Mouse (Mus musculus): Measurements from ENCODE around the gene Gm42688. TPM values are rescaled to one million over a fixed set of nuclear protein-coding genes. Genes with fewer than 3 reads are reported as not detected.

Gm42688 gene
- polyA plus RNA-seq, 1 experiment from 2014 or later, result 2.3 TPM

DNA sequence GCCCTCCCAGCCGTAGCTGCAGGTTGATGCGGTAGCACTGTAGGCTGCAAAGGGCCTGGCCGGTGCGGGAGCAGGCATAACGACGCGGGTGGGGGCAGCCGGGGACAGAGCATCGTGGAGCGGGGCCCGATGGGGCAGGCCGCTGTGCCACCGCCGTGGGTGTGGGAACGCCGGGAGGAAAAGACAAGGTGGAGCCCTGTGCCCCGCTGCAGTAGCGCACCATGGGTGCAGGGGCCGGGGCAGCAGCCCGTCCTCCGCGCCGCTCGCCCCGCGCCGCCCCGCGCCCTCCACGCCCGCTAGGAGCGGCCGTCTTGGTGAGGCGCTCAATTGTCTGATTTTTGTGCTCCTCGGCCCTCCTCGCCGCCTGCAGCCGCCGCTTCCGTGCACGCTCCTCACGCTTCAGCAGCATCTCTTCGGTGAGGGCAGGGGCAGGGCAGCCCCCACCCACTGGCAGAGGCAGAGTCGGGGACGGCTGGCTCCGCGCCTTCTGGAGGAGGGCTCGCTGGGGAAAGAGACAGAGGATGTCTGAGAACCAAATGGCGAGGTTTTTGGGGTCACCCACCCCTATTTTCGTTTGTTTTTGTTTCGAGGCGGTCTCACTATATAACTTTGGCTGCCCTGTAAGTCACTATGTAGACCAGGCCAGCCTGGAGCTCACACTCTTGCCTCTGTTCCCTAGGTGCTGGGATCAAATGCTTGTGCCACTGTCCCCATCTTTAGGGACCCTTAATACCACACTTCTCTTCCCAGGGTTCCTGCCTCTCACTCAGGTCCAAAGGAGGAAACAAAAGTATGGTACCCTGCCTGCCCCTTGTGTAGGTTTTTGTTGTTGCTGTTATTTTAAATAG, 20.7 kb downstream of the Gm42688 start:
- Histone ChIP-seq H3K27me3 (replicated peaks) (no peaks in the 10 kb centered on the region), H3K4me2 (peak overlapping the region; percentile 95), H3K36me3 (peaks cover 36% of the 10 kb centered on the region), H3K4me1 (peaks cover 69% of the 10 kb centered on the region), H3K27ac (peak overlapping the region; percentile 96), H3K9me3 (replicated peaks) (no peaks in the 10 kb centered on the region), H3K9ac (peak overlapping the region; percentile 88), H3K4me3 (peak overlapping the region; percentile 74)
- WGBS (ENCODE audit: insufficient replicate concordance), result 2% methylated on average over 52 of the region's 52 CpGs
- ATAC-seq, result peak; percentile 40

DNA sequence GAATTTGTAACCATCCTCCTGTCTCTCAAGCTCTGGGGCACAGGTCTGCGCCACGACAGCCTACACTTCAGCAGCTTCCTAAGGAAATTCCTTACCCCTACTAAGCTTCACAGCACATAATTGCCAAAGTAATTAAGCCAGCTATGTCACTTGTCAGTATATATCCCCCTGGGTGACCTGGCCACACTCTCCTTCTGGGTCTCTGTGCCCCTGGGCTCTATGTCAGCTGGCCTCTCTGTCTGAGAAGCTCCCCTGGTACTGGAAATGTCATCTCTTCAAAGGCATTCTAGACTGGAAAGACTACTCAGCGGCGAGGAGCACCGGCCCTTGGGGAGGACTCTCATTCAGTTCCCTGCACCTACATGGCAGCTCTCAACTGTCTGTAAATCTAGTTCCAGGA, 21.5 kb downstream of the Gm42688 start:
- Histone ChIP-seq H3K27me3 (replicated peaks) (no peaks in the 10 kb centered on the region), H3K4me2 (peak overlapping the region; percentile 95), H3K4me1 (peaks cover 60% of the 10 kb centered on the region), H3K9me3 (replicated peaks) (no peaks in the 10 kb centered on the region), H3K27ac (no peak overlapping the region; the same call in 1 of the 2 replicates), H3K36me3 (peaks cover 27% of the 10 kb centered on the region), H3K9ac (peak overlapping the region; percentile 88; the same call in 1 of the 2 replicates), H3K4me3 (peak overlapping the region; percentile 74)
- WGBS (ENCODE audit: insufficient replicate concordance), result 92% methylated on average over 5 of the region's 5 CpGs
- no peak for ATAC-seq

DNA sequence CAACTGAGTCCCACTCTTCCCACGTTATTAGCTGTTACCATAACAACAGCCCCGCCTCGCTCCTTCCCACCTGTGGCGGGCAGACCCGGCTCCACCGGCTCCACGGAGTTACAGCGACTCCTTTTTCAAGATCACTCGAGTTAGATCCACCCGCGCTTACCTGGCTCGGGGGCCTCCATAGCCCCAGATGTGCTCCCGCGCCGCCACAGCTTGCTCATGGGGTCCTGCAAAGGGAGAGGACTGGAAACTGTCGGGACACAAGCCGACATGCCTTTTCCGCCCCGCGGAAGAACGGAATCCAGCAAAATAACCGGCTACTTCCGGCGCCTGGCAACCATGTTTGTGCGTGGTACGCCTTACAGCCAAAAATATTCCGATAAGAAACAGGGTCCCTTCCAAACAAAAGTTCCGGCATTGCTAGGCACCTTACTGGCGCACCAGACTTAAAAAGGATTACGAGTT, 23.5 kb downstream of the Gm42688 start:
- peak overlapping the region; percentile 89 for H3K27ac ChIP-seq

DNA sequence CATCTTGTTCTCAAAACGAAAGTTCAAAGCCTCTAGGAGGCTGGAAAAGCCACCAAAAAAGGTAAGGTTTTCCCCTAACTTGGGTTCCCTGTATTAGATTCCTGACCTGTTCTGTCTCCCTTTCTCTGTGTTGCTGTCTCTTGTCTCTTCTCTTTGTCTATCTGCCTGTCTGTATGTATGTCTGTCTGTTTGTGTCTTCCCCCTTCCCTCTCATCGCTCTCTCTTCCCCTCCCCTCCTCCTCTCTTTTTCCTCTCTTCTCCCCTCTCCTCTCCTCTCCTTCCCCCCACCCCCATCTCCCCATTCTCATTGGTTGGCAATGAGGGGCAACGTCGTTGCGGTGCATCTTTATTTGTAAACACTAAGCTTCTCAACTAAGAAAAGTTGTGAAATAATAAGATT, 23.9 kb downstream of the Gm42688 start, which contains the start of gene Ino80b:
TSS of gene Ino80b (minus strand) at position 101 of the 400 bp plus-strand sequence.
- peak within 1 kb of the TSS; percentile 89 for H3K27ac ChIP-seq
- no peak for ATAC-seq
- peak within 1 kb of the TSS; percentile 87 for H3K9ac ChIP-seq
- H3K36me3 ChIP-seq, result peaks cover 9% of the 10 kb centered on the region
- H3K27me3 ChIP-seq (replicated peaks), result no peaks in the 10 kb centered on the region
- H3K9me3 ChIP-seq (replicated peaks), result no peaks in the 10 kb centered on the region
- H3K4me2 ChIP-seq, result peak within 1 kb of the TSS; percentile 93
- H3K4me1 ChIP-seq, result peaks cover 38% of the 10 kb centered on the region
- 30% methylated on average over 5 of the region's 5 CpGs for WGBS (ENCODE audit: insufficient replicate concordance)
- peak within 1 kb of the TSS; percentile 87 for H3K4me3 ChIP-seq

More for the DNA sequence above, 23.5 kb downstream of the Gm42688 start:
- peak; percentile 9; the same call in 1 of the 2 replicates for ATAC-seq
- Histone ChIP-seq H3K9me3 (replicated peaks) (no peaks in the 10 kb centered on the region), H3K36me3 (peaks cover 9% of the 10 kb centered on the region), H3K9ac (peak overlapping the region; percentile 87), H3K4me1 (peaks cover 43% of the 10 kb centered on the region), H3K4me2 (peak overlapping the region; percentile 93), H3K4me3 (peak overlapping the region; percentile 87), H3K27me3 (replicated peaks) (no peaks in the 10 kb centered on the region)
- WGBS (ENCODE audit: insufficient replicate concordance), result under 1% methylated on average over 30 of the region's 30 CpGs

DNA sequence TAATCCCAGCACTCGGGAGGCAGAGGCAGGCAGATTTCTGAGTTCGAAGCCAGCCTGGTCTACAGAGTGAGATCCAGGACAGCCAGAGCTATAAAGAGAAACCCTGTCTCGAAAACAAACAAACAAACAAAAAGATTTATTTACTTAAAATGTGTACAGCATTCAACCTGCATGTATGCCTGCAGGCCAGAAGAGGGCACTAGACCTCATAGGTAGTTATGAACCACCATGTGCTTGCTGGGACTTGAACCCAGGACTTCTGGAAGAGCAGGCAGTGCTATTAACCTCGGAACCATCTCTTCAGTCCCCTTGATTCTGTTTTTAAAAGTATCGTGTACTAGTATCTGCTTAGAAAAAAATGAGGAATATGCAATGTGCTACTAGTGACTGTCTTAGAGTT, 26.0 kb downstream of the Gm42688 start:
- Histone ChIP-seq H3K4me2 (no peak overlapping the region), H3K9me3 (replicated peaks) (no peaks in the 10 kb centered on the region), H3K9ac (no peak overlapping the region), H3K27me3 (replicated peaks) (no peaks in the 10 kb centered on the region), H3K27ac (no peak overlapping the region), H3K36me3 (peaks cover 9% of the 10 kb centered on the region), H3K4me1 (peaks cover 36% of the 10 kb centered on the region), H3K4me3 (no peak overlapping the region)
- WGBS (ENCODE audit: insufficient replicate concordance), result 81% methylated on average over 5 of the region's 5 CpGs
- ATAC-seq, result no peak

DNA sequence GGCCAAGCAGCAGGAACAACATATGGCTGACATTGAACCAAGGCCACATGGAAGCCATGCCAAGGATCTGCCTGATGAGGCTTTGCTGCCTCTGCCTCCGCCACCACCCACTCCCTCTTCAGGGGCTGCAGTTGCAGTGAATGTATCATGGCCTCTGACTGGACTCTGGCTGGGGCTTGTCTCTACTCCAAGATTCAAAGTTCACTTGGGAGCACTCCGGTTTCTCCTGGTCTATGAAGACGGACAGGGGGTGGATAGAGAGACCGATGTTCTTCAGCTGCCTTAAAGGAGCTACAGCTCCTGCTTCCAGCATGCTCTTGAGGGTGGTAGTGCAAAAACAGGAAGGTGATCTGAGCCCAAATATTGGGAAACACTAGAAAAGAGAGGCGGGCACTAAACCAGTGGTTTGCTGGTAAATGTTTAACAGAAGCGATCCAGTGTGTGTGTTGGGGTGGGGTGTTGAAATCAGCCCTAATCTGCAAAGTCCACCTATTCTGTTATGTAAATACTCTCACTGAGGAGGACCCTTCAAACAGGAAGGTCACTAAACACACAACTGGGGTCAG, 30.1 kb downstream of the Gm42688 start:
- H3K4me1 ChIP-seq, result peaks cover 39% of the 10 kb centered on the region
- H3K27me3 ChIP-seq (replicated peaks), result peaks cover 28% of the 10 kb centered on the region
- H3K4me3 ChIP-seq, result no peak overlapping the region
- H3K9me3 ChIP-seq (replicated peaks), result no peaks in the 10 kb centered on the region
- WGBS (ENCODE audit: insufficient replicate concordance), result 53% methylated on average over 6 of the region's 6 CpGs
- no peak overlapping the region for H3K4me2 ChIP-seq
- peak overlapping the region; percentile 65 for H3K27ac ChIP-seq
- no peaks in the 10 kb centered on the region for H3K36me3 ChIP-seq
- no peak overlapping the region for H3K9ac ChIP-seq
- ATAC-seq, result peak; percentile 42

DNA sequence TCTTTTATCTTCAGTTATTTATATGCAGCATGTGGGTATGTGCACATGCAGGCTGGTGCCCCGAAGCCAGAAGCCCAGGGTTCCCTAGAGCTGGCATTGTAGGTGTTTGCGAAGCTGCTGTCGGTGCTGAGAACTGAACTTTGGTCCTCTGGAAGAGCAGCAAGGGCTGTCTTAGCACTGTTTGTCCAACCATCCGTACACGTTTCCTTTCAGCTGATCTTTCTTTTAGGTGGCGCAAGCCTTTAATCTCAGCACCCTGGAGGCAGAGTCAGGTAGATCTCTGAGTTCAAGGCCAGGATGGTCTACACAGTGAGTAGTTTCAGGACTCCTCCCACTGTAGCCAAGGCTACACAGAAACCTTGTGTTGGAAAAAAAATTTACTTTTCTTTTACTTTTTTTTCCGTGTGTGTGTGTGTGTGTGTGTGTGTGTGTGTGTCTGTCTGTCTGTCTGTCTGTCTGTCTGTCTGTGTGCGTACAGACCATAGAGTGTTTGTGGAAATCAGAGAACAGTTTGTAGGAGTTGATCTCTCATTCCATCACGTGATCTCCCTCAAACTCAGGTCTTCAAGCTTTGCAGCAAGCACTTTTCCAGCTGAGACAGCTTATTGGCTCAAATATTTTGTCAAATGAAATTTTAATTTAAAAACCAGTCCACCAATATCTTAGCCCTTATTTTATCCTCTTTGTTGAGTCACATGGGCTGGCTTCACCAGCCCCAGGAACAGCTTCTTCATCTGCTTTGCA, 30.9 kb downstream of the Gm42688 start:
- H3K4me1 ChIP-seq, result peaks cover 47% of the 10 kb centered on the region
- H3K9ac ChIP-seq, result no peak overlapping the region
- H3K4me2 ChIP-seq, result no peak overlapping the region
- H3K27ac ChIP-seq, result peak overlapping the region; percentile 65
- peaks cover 36% of the 10 kb centered on the region for H3K27me3 ChIP-seq (replicated peaks)
- no peaks in the 10 kb centered on the region for H3K36me3 ChIP-seq
- WGBS (ENCODE audit: insufficient replicate concordance), result 68% methylated on average over 9 of the region's 9 CpGs
- ATAC-seq, result no peak
- H3K9me3 ChIP-seq (replicated peaks), result no peaks in the 10 kb centered on the region
- H3K4me3 ChIP-seq, result no peak overlapping the region

DNA sequence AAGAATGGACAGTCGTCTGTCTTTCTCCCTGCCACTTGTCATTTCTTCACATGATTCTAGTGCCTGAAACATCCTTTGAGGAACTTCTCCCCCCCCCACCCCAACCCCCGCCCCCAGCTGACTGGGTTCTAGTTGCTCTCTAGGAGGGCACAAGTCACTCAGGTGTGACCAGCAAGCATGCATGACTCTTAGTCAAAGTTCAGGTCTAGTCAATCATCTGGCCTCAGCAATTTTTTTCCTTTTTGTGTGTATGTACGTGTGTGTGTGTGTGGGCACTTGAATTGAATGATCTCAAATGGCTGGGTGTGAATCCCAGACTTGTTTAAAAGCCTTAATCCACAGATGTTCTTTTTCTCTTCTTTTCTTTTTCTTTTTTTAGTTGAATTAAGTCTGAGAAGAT, 32.8 kb downstream of the Gm42688 start:
- H3K4me1 ChIP-seq, result peaks cover 66% of the 10 kb centered on the region
- no peak overlapping the region for H3K9ac ChIP-seq
- H3K27me3 ChIP-seq (replicated peaks), result peaks cover 51% of the 10 kb centered on the region
- H3K27ac ChIP-seq, result no peak overlapping the region
- WGBS (ENCODE audit: insufficient replicate concordance), result 58% methylated on average over 3 of the region's 3 CpGs
- ATAC-seq, result no peak
- no peak overlapping the region for H3K4me2 ChIP-seq
- H3K4me3 ChIP-seq, result no peak overlapping the region
- no peaks in the 10 kb centered on the region for H3K9me3 ChIP-seq (replicated peaks)
- H3K36me3 ChIP-seq, result no peaks in the 10 kb centered on the region

DNA sequence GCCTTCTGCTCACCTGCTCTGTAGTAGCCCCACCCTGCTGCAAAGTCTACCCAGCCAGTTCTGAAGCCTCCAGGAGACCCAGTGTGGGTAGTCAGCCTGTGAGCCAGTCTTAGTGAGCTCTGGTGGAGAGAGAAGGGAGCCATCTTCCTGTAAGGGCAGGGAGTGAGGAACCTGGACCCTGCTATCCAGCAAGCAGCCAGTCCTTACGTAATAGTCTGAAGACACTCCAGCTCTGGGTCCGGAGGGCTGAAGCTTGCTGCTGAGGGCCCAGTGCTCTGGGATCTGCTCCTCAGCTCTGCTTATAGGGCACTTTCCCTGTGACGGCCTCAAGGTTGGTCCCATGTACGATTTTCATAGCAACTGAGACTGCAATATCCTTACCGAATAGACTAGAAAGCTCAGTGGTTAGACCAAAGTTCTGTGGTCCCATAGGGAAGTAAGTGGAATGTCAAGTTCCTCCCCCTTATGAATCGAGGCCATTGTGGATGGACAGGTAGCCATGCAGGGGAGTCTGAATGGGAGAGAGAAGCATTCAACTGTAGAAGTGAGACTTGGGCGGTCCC, 33.6 kb downstream of the Gm42688 start, which contains the start of gene Rtkn:
TSS of gene Rtkn (plus strand) at position 513 of the 563 bp plus-strand sequence.
- H3K36me3 ChIP-seq, result no peaks in the 10 kb centered on the region
- peak within 1 kb of the TSS; percentile 71 for H3K9ac ChIP-seq
- H3K4me3 ChIP-seq, result peak within 1 kb of the TSS; percentile 57
- 57% methylated on average over 7 of the region's 7 CpGs for WGBS (ENCODE audit: insufficient replicate concordance)
- peaks cover 57% of the 10 kb centered on the region for H3K27me3 ChIP-seq (replicated peaks)
- peak within 1 kb of the TSS; percentile 83; the same call in 1 of the 2 replicates for H3K27ac ChIP-seq
- no peaks in the 10 kb centered on the region for H3K9me3 ChIP-seq (replicated peaks)
- peak within 1 kb of the TSS; percentile 70 for H3K4me2 ChIP-seq
- no peak for ATAC-seq
- peaks cover 67% of the 10 kb centered on the region for H3K4me1 ChIP-seq

DNA sequence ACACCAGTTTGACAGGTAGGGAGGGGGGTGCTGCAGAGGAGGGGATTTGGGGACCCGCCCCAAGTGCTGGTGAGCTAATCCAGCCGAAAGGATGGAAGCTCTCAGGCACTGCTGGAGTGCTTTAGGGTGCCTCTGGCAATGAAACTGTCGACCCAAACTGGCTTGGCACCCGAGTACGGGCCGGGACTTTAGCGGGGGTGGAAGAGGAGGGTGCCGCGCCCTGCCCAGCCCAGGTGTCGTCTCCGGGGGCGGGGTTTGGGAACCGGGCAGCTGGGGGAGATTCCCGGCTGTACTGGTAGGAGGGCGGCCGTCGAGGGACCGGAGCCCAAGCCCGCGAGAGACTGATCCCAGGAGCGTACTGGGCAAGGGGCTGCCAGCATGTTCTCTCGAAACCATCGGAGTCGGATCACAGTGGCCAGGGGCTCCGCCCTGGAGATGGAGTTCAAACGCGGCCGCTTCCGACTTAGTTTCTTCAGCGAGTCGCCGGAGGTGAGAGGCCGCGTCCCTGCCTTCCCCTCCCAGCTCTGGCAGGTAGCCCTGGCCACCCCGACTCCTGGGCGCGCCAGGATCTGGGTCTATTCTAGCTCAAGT, 34.2 kb downstream of the Gm42688 start:
- Histone ChIP-seq H3K27ac (0 out of 2 replicates have a peak overlapping the region, but pooled peaks have one; percentile 83), H3K4me2 (peak overlapping the region; percentile 70), H3K4me1 (peaks cover 67% of the 10 kb centered on the region), H3K27me3 (replicated peaks) (peaks cover 60% of the 10 kb centered on the region), H3K9ac (peak overlapping the region; percentile 71), H3K9me3 (replicated peaks) (no peaks in the 10 kb centered on the region), H3K4me3 (peak overlapping the region; percentile 57), H3K36me3 (no peaks in the 10 kb centered on the region)
- no peak for ATAC-seq
- WGBS (ENCODE audit: insufficient replicate concordance), result 29% methylated on average over 37 of the region's 37 CpGs

DNA sequence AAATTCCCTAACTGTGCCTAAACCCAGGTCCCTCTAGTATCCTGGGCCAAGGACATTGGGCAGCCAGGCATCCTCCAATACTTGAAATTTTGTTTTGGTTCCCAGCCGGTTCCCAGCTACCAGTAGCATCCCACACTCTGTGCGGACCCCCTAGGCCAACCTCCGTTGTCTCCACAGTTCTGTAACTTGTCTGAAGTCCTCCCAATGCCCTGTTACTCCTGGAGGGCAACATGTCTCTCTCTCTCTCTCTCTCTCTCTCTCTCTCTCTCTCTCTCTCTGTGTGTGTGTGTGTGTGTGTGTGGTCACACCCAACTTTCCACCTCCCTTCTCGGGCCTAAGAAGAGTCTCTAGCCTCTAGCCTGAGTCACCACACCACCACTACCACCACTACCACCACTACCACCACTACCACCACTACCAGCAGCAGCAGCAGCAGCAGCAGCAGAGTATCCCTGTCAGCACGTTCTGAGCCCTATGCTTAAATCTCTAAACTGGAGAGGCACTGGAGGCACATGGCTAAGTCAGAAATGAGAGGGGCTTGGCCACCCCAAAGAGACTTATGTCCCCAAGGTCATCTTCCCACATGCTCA, 35.0 kb downstream of the Gm42688 start:
- Histone ChIP-seq H3K4me3 (peak overlapping the region; percentile 57), H3K9ac (peak overlapping the region; percentile 71), H3K4me2 (peak overlapping the region; percentile 70), H3K9me3 (replicated peaks) (no peaks in the 10 kb centered on the region), H3K4me1 (peaks cover 61% of the 10 kb centered on the region), H3K27ac (peak overlapping the region; percentile 83), H3K36me3 (no peaks in the 10 kb centered on the region), H3K27me3 (replicated peaks) (peaks cover 67% of the 10 kb centered on the region)
- WGBS (ENCODE audit: insufficient replicate concordance), result 32% methylated on average over 5 of the region's 5 CpGs
- ATAC-seq, result no peak

All from liver, embryonic 12.5 days (tissue).